Mouse (Mus musculus) heart, postnatal 0 days (tissue): ENCODE measurements around the gene Wfdc10. TPM values are rescaled to one million over a fixed set of nuclear protein-coding genes. Genes with fewer than 3 reads are reported as not detected.

ENCODE experiments used
- ATAC-seq: fragments of 200-750 bp; cut with Nextera tagmentation; 2 replicates; pipeline ENCODE4 v1.8.0; 2017; ENCODE audit warnings: low read depth, moderate number of reproducible peaks, moderate library complexity; ENCODE audit not compliant: insufficient read depth
- DNase-seq: peaks from one replicate; pipeline ENCODE4 v3.0.0-alpha.2; 2016; ENCODE audit warnings: low spot score
- H3K27ac ChIP-seq: fragments of 300-500 bp; sonication (generic); 2 replicates; pipeline ENCODE4 v1.5.1; 2014; ENCODE audit warnings: low read depth, mild to moderate bottlenecking
- H3K27me3 ChIP-seq: fragments of 300-500 bp; sonication (generic); 2 replicates; pipeline ENCODE4 v1.6.1; 2014; ENCODE audit warnings: low read length, mixed read lengths; ENCODE audit not compliant: control insufficient read depth, insufficient read depth
- H3K36me3 ChIP-seq: fragments of 300-500 bp; sonication (generic); replicated peaks from 2 replicates; pipeline ENCODE4 v1.6.1; 2014; ENCODE audit warnings: low read length, mixed read lengths; ENCODE audit not compliant: control insufficient read depth, insufficient read depth
- H3K4me1 ChIP-seq: fragments of 300-500 bp; sonication (generic); 2 replicates; pipeline ENCODE4 v1.6.1; 2014; ENCODE audit warnings: antibody characterized with exemption; ENCODE audit not compliant: control insufficient read depth, insufficient read depth
- H3K4me2 ChIP-seq: fragments of 300-500 bp; sonication (generic); 2 replicates; pipeline ENCODE4 v1.6.1; 2014; ENCODE audit warnings: low read depth, mild to moderate bottlenecking, low read length, moderate library complexity
- H3K4me3 ChIP-seq: fragments of 300-500 bp; sonication (generic); 2 replicates; pipeline ENCODE4 v1.5.1; 2014; ENCODE audit warnings: low read depth, low read length
- H3K9ac ChIP-seq: fragments of 300-500 bp; sonication (generic); replicated peaks from 2 replicates; pipeline ENCODE4 v1.6.1; 2014; ENCODE audit warnings: low read depth, low read length, mixed read lengths
- H3K9me3 ChIP-seq: fragments of 300-500 bp; sonication (generic); replicated peaks from 2 replicates; pipeline ENCODE4 v1.6.1; 2016; ENCODE audit warnings: low read length; ENCODE audit not compliant: control insufficient read depth
- CTCF ChIP-seq: IDR thresholded peaks from 2 replicates; pipeline ENCODE4 v1.5.1; 2016; ENCODE audit warnings: antibody characterized with exemption, control low read depth, low read depth
- EP300 ChIP-seq: IDR thresholded peaks from 2 replicates; pipeline ENCODE4 v1.6.1; 2016; ENCODE audit warnings: antibody characterized with exemption, low read depth
- WGBS: fragments of 180-500 bp; shearing (Covaris S2); extraction: QIAGEN DNeasy Blood & Tissue Kit; methylation state at CpG from one replicate; pipeline ENCODE4 v1.1.7; 2014; 5-methylcytosine and 5-hydroxymethylcytosine counted together
- polyA plus RNA-seq: library from polyadenylated mRNA; unstranded; fragments of >200 nt; fragmentation: Nextera tagmentation; extraction: Ambion mirVana; gene quantifications from 2 replicates; pipeline ENCODE4 v1.2.1, GENCODE M21; 2015
- total RNA-seq: library from RNA; depleted of rRNA; stranded (reverse); fragments of >200 nt; gene quantifications from 2 replicates; pipeline ENCODE4 v1.2.3, GENCODE M21; 2014; ENCODE audit warnings: low replicate concordance

The Wfdc10 gene
- total and polyA plus RNA-seq, 2 experiments from 2014 or later = not detected

DNA sequence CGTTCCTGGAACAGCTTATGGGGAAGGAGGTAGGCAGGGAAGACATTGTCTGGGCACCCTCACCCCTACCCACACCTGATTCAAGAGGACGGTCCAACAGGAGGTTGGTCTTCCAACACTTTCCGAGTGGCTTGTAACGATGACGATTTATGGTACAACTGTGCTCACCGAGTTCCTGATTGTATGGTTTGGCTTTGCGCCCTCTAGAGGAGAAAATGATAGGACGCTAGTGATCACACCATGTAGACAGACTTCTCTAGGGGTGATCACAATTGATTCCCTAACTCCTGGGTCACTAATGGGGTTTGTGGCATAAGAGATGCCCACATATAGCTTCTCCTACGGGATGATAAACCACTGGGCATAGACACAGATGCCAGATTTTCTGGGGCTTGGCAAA lies 20.6 kb upstream of the Wfdc10 start:
- Histone ChIP-seq H3K4me1 (no peaks in the 10 kb centered on the region), H3K9ac (no peak overlapping the region), H3K36me3 (no peaks in the 10 kb centered on the region), H3K4me2 (no peak overlapping the region), H3K27me3 (no peaks in the 10 kb centered on the region), H3K9me3 (no peaks in the 10 kb centered on the region), H3K4me3 (no peak overlapping the region), H3K27ac (no peak overlapping the region)
- DNase-seq (no peak), ATAC-seq (no peak)
- 74% methylated on average over 9 of the region's 9 CpGs for WGBS
- no peak for TF ChIP-seq CTCF
- TF ChIP-seq EP300 = no peak

DNA sequence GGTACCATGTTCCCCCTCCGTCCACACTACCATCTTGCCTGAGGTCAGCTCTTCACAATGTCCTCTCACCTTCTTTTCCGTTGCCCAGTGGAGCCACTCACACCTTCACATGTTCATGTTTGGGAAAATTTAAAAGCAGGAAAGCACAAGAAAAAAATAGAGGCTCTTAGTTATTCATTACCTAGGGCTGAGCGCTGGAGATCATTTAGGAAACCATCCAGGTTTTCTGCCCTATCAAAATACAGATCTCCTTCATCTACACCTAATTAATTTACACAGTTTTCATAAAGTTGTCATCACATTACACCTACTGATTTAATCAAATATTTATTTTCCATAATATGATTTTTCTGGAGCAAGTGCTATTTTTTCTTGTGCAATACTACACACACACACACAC lies 17.1 kb upstream of the Wfdc10 start, which contains the start of gene Wfdc16:
Wfdc16 (minus strand) TSS at position 101 of the 400 bp plus-strand sequence.
- no peak for DNase-seq
- Histone ChIP-seq H3K27ac (no peak within 1 kb of the TSS), H3K4me1 (no peaks in the 10 kb centered on the region), H3K36me3 (no peaks in the 10 kb centered on the region), H3K4me3 (no peak within 1 kb of the TSS), H3K27me3 (no peaks in the 10 kb centered on the region), H3K9me3 (no peaks in the 10 kb centered on the region), H3K9ac (no peak within 1 kb of the TSS), H3K4me2 (no peak within 1 kb of the TSS)
- WGBS = 79% methylated on average over 3 of the region's 3 CpGs
- TF ChIP-seq CTCF (no peak), EP300 (no peak)
- ATAC-seq = no peak

- no peaks in the 10 kb centered on the region for H3K27me3 ChIP-seq
Measured at GRCm38 (mm10) chr2:164641129-164641528, 14.7 kb upstream of the Wfdc10 start.

DNA sequence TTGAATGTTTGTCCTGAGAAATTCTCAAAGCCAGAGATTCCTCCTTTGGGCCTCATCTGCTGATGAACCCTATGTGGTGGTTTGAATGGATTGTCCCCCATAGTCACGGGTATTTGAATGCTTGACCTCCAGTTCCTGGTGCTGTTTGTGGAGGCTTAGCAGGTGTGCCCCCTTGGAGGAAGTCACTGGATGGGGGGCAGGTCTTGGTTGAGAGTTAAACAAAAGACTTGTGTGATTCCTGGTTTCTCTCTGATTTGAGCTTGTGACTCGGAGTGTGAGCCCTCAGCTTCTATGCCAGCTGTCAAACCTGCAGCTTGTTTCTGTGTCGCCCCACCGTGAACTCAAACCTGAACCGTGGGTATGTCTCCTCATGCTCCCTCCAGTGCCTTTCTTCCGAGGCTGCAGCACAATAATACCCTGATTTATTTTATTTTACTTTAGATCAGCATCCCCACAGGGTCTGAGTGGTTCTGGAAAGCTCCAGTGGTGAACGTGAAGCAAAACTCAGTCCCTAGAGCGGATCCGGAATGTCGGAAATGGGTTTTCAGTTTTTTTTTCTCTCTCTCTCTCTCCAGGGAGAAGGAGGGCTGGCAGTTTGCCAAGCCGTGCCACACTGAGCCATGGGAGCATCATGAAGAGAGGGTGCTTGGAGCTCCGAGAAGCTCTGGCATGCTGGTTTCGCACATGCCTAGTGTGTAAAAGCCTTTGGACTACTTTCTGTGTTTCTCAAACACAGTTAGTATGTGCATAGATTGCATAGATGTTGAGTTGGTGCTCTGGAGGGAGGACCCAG lies 13.8 kb upstream of the Wfdc10 start:
- no peaks in the 10 kb centered on the region for H3K4me1 ChIP-seq
- H3K9ac ChIP-seq = no peak overlapping the region
- H3K9me3 ChIP-seq = 0 out of 2 replicates have a peak, but pooled peaks cover 3% of the 10 kb centered on the region
- H3K36me3 ChIP-seq = no peaks in the 10 kb centered on the region
- DNase-seq = no peak
- no peak overlapping the region for H3K4me2 ChIP-seq
- TF ChIP-seq EP300 (no peak), CTCF (no peak)
- ATAC-seq = no peak
- H3K4me3 ChIP-seq = no peak overlapping the region
- H3K27me3 ChIP-seq = no peaks in the 10 kb centered on the region
- no peak overlapping the region for H3K27ac ChIP-seq
- 70% methylated on average over 13 of the region's 13 CpGs for WGBS

More at GRCm38 (mm10) chr2:164641129-164641528, 14.7 kb upstream of the Wfdc10 start:
- Histone ChIP-seq H3K4me1 (no peaks in the 10 kb centered on the region), H3K9me3 (no peaks in the 10 kb centered on the region), H3K27ac (no peak overlapping the region), H3K36me3 (no peaks in the 10 kb centered on the region), H3K9ac (no peak overlapping the region), H3K4me3 (no peak overlapping the region), H3K4me2 (no peak overlapping the region)
- WGBS = 54% methylated on average over 7 of the region's 7 CpGs
- DNase-seq (no peak), ATAC-seq (no peak)
- no peak for TF ChIP-seq EP300
- no peak for TF ChIP-seq CTCF

- Histone ChIP-seq H3K27me3 (no peaks in the 10 kb centered on the region), H3K9me3 (no peaks in the 10 kb centered on the region), H3K9ac (no peak within 1 kb of the TSS), H3K4me2 (no peak within 1 kb of the TSS), H3K36me3 (no peaks in the 10 kb centered on the region), H3K27ac (no peak within 1 kb of the TSS), H3K4me1 (no peaks in the 10 kb centered on the region), H3K4me3 (no peak within 1 kb of the TSS)
- DNase-seq (no peak), ATAC-seq (no peak)
- TF ChIP-seq EP300 (no peak), CTCF (no peak)
- WGBS = 73% methylated on average over 9 of the region's 9 CpGs
Measured at GRCm38 (mm10) chr2:164656483-164656882, 637 bp downstream of the Wfdc10 start, which contains the start of gene Wfdc9. TSS of gene Wfdc9 (minus strand) at chr2:164656583.

GRCm38 (mm10) chr2:164664851-164665250 lies 9.0 kb downstream of the Wfdc10 start:
- TF ChIP-seq CTCF (no peak), EP300 (no peak)
- no peak for DNase-seq
- 78% methylated on average over 7 of the region's 7 CpGs for WGBS
- Histone ChIP-seq H3K27ac (no peak overlapping the region), H3K36me3 (no peaks in the 10 kb centered on the region), H3K4me3 (no peak overlapping the region), H3K4me1 (no peaks in the 10 kb centered on the region), H3K27me3 (no peaks in the 10 kb centered on the region), H3K9ac (no peak overlapping the region), H3K4me2 (no peak overlapping the region), H3K9me3 (no peaks in the 10 kb centered on the region)
- ATAC-seq = no peak
